Mouse (Mus musculus): ENCODE measurements at regions not wholly inside any gene's neighbourhood (a gene's known extent, or its start where the extent isn't known, plus 50 kb on each side); places are given as distances from the start of the nearest gene placed in this dataset.

- no peak for ATAC-seq (replicated peaks; ENCODE audit: low FRiP score, poor library complexity, severe bottlenecking)
Observed at GRCm38 (mm10) chr1:128983411-128983810, 289.7 kb upstream of the Thsd7b start.

GRCm38 (mm10) chr1:128975586-128975985 is 297.5 kb upstream of the Thsd7b start:
- no peak for ATAC-seq (replicated peaks; ENCODE audit: low FRiP score, poor library complexity, severe bottlenecking)

GRCm38 (mm10) chr1:128951436-128951835 is 321.7 kb upstream of the Thsd7b start:
- ATAC-seq (replicated peaks; ENCODE audit: low FRiP score, poor library complexity, severe bottlenecking), result no peak

GRCm38 (mm10) chr1:128950512-128950911 is 322.6 kb upstream of the Thsd7b start:
- no peak for ATAC-seq (replicated peaks; ENCODE audit: low FRiP score, poor library complexity, severe bottlenecking)

GRCm38 (mm10) chr1:128914811-128915210 is 322.7 kb upstream of the Cxcr4 start:
- ATAC-seq (replicated peaks; ENCODE audit: low FRiP score, poor library complexity, severe bottlenecking), result no peak

GRCm38 (mm10) chr1:128912532-128912931 is 320.4 kb upstream of the Cxcr4 start:
- no peak for ATAC-seq (replicated peaks; ENCODE audit: low FRiP score, poor library complexity, severe bottlenecking)

- no peak for ATAC-seq (replicated peaks; ENCODE audit: low FRiP score, poor library complexity, severe bottlenecking)
Observed at GRCm38 (mm10) chr1:128907566-128907965, 315.5 kb upstream of the Cxcr4 start.

- no peak for ATAC-seq (replicated peaks; ENCODE audit: low FRiP score, poor library complexity, severe bottlenecking)
Observed at GRCm38 (mm10) chr1:128898025-128898424, 305.9 kb upstream of the Cxcr4 start.

GRCm38 (mm10) chr1:128894546-128894945 is 302.5 kb upstream of the Cxcr4 start:
- ATAC-seq (replicated peaks; ENCODE audit: low FRiP score, poor library complexity, severe bottlenecking), result no peak

GRCm38 (mm10) chr1:128878291-128878690 is 286.2 kb upstream of the Cxcr4 start:
- no peak for ATAC-seq (replicated peaks; ENCODE audit: low FRiP score, poor library complexity, severe bottlenecking)

- ATAC-seq (replicated peaks; ENCODE audit: low FRiP score, poor library complexity, severe bottlenecking), result 0 out of 2 replicates have a peak, but pooled peaks have one; percentile 48
Observed at GRCm38 (mm10) chr1:128875289-128875688, 283.2 kb upstream of the Cxcr4 start.

- no peak for ATAC-seq (replicated peaks; ENCODE audit: low FRiP score, poor library complexity, severe bottlenecking)
Observed at GRCm38 (mm10) chr1:128874190-128874589, 282.1 kb upstream of the Cxcr4 start.

- no peak for ATAC-seq (replicated peaks; ENCODE audit: low FRiP score, poor library complexity, severe bottlenecking)
Observed at GRCm38 (mm10) chr1:128868761-128869160, 276.7 kb upstream of the Cxcr4 start.

- no peak for ATAC-seq (replicated peaks; ENCODE audit: low FRiP score, poor library complexity, severe bottlenecking)
Observed at GRCm38 (mm10) chr1:128860537-128860936, 268.4 kb upstream of the Cxcr4 start.

GRCm38 (mm10) chr1:128860094-128860493 is 268.0 kb upstream of the Cxcr4 start:
- no peak for ATAC-seq (replicated peaks; ENCODE audit: low FRiP score, poor library complexity, severe bottlenecking)

- ATAC-seq (replicated peaks; ENCODE audit: low FRiP score, poor library complexity, severe bottlenecking), result no peak
Observed at GRCm38 (mm10) chr1:128858661-128859060, 266.6 kb upstream of the Cxcr4 start.

- no peak for ATAC-seq (replicated peaks; ENCODE audit: low FRiP score, poor library complexity, severe bottlenecking)
Observed at GRCm38 (mm10) chr1:128856933-128857332, 264.8 kb upstream of the Cxcr4 start.

GRCm38 (mm10) chr1:128854649-128855048 is 262.6 kb upstream of the Cxcr4 start:
- no peak for ATAC-seq (replicated peaks; ENCODE audit: low FRiP score, poor library complexity, severe bottlenecking)

GRCm38 (mm10) chr1:128853286-128853685 is 261.2 kb upstream of the Cxcr4 start:
- no peak for ATAC-seq (replicated peaks; ENCODE audit: low FRiP score, poor library complexity, severe bottlenecking)

- ATAC-seq (replicated peaks; ENCODE audit: low FRiP score, poor library complexity, severe bottlenecking), result no peak
Observed at GRCm38 (mm10) chr1:128837361-128837760, 245.3 kb upstream of the Cxcr4 start.

GRCm38 (mm10) chr1:128835510-128835909 is 243.4 kb upstream of the Cxcr4 start:
- no peak for ATAC-seq (replicated peaks; ENCODE audit: low FRiP score, poor library complexity, severe bottlenecking)

GRCm38 (mm10) chr1:128833096-128833715 is 241.1 kb upstream of the Cxcr4 start:
- ATAC-seq (replicated peaks; ENCODE audit: low FRiP score, poor library complexity, severe bottlenecking), result no peak

All from erythroblast, adult 5-6 weeks (primary cell).